Mouse (Mus musculus) spleen, adult 12 weeks (tissue): ENCODE measurements at regions not wholly inside any gene's neighbourhood (a gene's known extent, or its start where the extent isn't known, plus 50 kb on each side); places are given as distances from the start of the nearest gene placed in this dataset.

ENCODE experiments used
- DNase-seq: peaks from one replicate; pipeline ENCODE4 v3.0.0; 2022; ENCODE audit warnings: low spot score

DNA sequence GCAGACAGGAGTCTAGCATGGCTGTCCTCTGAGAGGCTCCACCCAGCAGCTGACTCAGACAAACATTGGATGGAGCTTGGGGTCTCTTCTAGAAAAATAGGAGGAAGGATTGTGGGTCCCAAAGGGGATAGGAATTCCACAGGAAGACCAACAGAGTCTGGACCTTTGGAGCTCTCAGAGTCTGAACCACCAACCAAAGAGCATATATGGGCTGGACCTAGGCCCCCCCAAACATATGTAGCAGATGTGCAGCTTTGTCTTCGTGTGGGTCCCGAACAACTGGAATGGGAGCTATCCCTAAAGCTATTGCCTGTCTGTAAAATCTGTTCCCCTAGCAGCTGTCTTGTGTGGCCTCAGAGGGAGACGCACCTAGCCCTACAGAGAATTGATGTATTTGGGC lies 50.1 kb upstream of the Cpm start:
- no peak for DNase-seq

DNA sequence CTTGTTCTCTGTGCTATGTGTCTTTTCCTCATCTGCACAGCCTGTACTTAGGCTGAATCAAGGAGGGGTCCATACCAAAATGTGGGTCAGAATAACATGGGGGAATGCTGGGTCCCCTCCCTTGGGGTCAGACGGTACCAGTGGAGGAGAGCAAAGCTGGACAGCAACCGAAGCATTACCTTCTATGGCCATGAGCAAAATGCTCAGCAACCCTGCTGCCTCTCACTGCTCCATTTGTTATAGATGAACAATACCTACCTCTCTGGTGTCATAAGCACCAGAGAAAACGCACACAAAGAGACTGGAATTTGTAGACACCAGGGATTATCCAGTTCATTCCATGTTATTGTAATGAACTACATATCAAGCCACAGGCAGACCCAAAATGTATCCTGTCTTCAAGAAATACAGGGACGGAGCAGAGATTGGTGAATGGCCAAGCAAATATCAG lies 50.6 kb upstream of the Cpm start:
- DNase-seq = no peak

DNA sequence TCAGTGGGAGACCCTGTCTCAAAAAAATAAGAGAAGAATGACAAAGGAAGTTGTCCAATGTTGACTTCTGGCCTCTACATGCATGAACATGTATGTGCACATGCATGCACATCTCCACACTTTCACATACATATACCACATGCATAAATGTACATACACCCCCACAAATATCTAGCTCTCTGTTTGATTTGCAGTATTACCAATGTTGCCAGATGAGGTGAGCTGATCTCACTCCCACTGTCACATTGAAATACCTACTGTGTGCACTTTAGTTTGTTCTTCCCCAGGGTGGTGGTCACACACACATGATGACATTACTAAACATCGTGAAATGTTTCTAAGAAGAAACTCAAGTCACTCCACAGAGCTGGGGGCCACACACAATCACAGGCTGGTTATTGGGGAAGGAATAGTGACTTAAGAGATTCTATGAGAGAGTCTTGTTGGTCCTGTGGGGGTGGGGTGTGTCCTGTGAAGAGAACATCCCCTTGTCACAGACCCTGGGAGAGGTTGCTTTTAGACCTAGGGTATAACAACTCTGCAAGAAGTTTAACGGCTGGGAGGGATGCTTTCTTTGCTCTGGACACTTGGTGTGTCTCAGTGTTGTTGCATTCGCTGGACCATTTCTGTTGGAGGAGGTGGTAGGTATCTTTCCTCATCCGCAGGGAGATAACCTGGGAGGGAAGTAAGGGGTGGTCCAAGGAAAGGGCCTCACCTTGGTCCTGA lies 51.2 kb upstream of the Cpm start:
- no peak for DNase-seq

DNA sequence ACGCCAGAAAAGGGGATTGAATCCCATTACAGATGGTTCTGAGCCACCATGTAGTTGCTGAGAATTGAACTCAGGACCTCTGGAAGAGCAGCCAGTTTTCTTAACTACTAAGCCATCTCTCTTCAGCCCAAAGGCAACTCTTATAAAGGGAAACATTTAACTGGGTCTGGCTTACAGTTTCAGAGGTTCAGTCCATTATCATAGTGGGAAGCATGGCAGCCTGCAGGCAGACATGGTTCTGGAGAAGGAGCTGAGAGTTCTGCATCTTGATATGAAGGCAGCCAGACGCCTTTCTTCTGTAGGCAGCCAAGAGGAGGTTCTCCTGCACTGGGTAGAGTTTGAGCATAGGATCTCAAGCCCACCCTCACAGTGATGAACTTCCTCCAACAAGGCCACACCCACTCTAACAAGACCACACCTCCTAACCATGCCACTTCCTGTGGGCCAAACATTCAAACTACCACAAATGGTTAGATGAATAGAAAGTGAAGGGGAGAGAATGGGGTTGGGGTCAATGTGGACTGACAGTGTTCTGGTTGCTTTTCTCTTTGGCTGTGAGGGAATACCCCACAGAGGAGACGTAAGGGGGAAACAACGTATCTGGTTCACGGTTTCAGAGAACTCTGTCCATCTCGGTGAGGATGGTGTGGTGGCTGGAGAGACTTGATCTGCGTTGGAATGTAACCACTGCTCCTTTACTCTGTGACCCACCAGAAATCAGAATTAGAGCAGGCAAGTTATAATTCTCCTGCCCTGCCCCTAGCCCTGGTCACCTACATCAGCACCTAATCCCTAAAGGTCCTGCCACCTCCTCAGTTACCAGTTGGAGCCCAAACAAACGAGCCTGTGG lies 52.2 kb upstream of the Cpm start:
- no peak for DNase-seq

DNA sequence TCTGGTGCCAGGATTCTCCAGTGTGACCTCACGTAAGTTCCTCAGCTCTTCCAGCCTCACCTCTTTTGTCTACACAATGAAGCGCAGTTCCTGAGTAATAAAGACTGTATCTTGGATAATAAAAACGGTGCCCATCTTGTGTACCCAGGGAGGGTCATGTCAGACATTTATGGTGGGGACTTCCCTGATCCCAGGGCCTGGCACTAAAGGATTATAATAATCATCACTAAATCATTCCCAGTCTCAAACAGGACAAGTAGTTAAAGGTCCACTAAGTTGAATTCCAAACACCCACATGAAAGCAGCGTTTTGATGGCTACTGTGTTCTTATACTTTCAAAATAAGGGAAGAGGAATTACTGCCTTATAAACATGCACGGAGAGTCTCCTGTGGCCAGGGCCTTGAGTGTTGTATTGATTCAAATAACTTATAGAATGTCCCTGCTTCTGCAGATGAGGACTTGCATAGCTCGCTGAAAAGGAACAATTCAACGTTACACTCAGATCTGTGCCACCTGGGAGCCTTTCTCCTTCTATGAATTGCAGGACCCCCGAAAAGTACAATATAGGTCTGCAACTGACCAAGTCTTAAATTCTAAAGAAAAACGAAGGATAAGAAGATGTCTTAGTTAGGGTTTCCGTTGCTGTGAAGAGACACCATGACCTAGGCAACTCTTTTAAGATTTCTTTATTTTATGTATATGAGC lies 53.0 kb upstream of the Cpm start:
- DNase-seq = no peak

DNA sequence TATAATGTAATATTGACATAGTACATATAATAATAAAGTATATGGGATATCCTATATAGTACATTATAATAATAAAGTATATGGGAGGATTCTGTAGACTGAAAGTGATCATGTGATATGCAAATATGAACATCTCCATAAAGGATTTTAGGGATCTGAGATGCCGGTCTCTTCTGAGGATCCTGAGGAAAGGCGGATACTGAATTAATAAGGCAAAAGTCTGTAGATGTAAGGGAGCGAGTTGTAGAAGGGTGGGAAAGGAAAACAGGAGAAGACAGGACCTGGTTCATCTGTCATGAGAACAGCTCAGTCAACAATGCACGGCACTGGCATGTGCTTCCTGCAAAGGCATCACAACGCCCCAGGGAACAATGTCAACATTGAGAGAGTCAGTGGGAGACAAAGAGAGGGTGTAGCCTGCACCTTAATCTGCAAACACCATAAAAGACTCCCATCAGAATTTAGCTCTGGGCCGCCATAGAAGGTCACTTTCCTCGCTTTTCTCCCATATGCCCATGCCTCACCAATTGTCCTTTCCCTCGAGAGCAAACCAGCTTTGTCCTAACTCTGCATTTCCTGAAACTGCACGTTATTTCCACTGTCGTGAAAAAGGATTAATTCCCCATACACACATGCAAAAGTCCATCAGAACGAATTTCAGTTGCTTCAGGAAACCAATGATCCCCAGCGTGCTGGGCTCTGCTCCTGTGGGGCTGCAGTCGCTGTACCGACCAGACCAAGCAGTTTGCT lies 53.7 kb upstream of the Cpm start:
- no peak for DNase-seq

DNA sequence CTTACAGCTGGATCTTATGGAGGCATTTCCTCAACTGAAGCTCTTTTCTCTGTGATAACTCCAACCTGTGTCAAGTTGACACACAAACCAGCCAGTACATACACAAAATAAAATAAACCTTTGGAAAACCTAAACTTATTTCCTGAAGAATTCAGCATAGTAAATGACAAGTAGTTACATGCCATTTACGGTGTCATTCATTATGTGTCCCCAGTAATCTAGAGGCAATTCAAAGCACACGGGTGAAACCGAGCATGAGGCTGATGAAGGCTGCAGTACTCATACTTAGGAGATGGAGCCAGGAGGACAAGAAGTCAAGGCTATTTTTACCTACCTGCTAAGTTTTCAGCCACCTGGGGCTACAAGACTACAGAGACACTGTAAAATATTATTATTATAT lies 54.4 kb upstream of the Cpm start:
- DNase-seq = no peak

DNA sequence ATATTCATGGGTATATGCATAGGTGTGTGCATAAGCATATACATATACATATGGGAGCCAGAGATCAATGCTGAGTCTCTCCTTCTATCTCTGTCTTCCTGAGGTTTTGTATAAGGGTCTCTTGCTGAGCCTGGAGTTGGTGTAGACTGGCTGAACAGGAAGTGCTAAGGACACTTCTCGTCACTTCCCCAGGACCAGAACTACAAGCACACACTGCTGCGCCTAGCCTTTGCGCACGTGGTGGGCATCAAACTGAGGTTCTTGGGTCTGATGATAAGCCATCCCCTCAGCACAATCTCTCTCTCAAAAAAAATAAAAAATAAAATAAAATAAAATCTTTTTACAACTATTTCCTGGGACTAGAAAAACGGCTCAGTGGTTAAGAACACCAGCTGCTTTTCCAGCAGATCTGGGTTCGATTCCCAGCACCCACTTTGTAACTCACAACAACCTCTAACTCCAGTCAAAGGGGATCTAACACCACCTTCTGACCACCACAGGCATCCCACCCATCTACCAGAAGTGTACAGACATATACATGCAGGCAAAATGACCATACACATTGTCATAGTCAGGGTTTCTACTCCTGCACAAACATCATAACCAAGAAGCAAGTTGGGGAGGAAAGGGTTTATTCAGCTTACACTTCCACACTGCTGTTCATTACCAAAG lies 55.1 kb upstream of the Cpm start:
- DNase-seq = no peak

DNA sequence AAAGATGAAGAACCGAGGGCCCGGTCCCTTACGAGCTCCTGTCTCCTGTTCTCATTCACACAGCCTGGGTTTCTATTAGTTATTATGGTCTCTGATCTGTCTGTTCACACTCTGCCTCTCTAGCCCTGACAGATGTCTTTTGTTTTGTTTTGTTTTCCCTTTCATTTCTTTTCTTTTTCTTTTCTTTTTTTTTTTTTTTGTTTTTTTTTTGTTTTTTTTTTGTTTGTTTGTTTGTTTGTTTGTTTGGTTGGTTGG lies 55.8 kb upstream of the Cpm start:
- no peak for DNase-seq

DNA sequence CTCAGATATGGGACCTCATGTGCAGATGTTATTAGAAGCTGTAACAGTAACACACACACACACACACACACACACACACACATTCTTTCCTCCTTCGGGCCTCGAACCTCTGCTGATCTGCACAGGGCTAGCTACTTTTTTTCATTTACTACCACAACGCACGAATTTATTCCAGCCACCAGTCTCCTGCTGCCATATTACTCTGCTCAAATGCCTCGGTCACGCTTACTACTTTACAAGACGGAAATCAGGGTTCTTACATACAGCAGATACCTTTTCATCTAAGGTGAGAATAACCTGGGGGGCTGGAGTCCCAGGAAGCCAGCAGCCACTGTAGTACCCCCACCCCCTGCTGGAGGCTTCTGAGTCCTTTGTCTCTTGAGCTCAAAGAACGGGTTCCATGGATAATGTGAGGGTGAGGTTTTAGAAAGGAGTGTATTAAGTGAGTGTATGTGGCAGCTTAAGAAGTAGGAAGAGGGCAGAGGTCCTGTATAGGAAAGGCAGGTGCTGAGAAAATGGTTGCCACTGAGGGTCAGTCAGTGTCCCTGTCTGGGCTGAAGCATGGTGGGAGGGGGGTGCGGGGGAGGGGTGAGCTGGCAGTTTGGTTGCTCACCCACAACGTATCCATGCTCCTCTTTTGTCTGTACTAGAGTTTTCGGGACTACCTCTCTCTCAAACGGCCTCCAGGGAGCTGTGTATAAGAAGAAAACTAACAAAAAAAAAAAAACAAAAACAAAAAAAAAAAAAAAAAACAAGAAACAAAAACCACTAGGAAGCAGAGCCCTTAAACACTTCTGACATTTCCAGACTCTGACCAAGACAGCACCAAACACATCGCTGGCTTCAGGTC lies 56.3 kb upstream of the Cpm start:
- DNase-seq = no peak

DNA sequence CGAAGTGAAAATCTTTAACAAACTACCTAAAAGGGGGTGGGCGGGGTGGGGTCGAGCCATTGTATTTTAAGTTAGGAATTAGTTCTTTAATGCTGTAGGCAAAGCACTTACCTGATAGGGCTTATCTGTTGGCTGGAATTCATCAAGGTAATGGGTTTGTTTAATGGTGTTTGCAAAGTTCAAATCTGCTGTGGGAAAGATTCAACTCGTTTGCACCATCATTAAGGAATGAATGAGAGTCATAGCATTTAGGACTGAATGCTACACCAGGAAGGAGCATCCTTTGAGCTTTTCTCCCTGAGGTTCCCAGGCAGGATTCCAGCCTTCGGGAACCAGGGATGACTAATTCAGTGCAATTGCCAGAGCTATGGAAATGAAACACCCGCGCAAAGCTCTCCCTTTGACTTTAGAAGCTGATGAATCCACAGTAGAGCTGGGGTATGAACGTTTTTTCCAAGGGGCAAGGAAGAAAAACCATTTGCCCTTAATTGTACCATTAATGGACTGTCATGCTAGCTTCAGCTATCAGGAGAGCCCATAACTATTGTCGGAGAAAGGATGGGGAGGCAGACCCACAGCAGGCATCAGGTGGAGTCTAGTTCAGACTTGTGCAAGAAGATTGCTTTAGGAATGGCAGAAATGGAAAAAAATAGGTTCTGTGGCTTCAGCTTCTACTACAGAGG lies 57.3 kb upstream of the Cpm start:
- no peak for DNase-seq

DNA sequence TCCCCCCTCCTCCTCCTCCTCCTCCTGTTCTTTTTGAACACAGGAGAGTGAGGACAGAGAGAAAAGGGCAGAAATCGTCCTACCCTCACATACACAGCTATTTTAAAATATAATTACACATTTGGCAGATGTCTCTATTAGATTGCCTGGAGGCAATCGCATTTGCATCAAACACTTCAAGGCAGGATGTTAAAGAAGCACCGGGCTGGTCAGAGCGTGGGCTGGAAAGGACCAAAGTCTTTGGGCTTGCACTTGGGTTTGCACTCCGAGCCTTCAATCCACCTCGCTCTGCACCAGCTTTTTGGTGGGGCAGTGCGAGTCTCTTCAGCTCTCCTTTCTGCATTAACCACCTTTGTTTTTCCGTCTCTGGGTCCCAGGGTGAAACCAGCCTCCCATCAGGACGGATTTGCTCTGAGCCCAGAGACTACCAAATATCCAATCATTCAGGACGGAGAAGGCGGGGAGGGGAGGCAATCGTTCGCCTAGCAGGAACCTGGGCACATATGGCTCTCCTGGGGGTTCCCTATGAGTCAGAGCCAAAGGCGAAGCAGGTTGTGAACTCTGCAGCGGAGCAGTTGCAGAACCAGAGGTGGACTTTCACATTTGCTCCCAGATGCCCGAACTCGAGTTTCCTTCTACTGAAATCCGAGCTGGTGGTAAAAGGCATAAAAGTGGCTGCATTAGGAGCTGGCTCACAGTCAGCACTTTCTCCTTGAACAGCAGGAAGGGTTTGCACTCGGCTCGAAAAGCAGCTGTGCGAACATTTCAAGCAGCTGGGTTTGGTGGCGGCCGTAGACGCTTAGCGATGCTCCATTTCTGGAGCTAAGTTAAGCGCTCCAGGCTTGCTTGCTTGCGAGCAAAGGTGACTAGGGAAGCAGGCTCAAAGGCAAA lies 58.1 kb upstream of the Cpm start:
- no peak for DNase-seq

DNA sequence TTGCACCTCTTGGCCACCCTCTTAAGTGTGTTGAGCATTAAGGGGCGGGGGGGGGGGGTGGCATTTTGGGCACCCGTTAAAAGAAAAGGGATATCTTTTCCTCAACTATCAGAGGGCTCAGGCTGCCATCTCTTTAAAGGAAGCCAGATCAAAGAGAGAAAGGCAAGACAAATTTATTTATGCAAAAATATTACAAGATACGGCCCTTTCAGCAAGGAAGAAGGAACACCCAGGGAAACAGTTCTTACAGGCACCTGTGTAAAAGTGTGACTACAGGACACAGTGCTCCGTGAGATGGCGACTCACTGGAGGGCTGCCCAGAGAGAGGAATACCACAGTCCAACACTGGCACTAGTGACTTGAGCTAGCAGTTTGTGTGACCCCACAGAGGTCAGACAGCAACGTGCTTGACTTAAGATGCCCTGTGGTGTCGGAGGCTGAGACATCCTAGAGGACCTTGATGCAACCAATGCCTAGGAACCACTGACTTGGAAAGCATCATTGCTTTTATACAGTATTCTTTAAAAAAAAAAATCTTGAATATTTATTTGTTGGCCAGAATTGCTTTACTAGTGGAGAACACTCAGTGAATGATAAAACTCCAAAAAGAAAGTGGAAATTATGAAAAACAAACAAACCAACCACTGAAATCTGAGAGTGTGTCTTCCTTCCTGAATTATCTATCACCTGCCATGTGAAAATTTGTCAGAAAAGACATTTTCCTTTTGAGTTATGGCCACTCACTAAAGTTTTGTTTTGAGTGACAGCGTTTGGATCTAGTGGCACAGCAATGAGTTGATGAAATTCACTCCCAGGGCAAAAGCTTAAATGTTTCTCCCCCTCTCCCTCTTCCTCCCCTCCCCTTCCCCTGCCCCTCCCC lies 59.0 kb upstream of the Cpm start:
- no peak for DNase-seq

DNA sequence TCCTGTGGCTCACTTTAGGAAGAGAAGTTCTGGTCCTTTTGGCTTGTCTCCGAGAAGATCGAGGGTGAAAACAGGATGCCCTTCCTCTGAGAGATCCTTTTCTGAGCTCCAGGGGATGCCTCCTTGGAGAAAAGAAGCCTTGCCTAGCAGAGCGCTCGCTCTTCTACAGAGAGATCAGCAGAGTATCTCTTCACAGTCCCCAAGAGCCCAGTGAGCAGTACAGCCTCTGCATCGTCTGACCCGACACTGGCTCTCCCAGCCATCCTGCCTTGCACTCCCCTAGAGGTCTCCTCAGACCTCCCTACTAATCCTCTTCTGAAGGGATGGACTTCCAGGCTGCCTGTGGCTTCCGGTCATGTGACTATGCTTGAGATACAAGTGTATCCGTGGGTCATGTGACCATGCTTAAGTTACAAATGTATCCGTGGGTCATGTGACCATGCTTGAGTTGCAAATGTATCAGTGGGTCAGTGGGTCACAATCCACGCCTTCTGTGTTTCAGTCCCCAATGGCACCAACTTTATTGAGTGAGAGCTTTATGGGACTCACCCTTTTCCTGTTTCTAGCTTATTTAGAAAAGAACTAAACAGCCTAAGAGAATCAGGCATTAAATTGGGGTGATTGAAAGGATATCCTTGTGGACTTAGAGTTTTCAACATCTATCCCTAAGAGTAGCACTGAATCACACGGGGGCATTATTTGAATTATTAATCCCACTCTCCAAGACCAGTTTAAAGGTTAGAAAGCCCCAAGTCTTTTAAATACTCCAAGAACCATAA lies 59.8 kb upstream of the Cpm start:
- DNase-seq = no peak

DNA sequence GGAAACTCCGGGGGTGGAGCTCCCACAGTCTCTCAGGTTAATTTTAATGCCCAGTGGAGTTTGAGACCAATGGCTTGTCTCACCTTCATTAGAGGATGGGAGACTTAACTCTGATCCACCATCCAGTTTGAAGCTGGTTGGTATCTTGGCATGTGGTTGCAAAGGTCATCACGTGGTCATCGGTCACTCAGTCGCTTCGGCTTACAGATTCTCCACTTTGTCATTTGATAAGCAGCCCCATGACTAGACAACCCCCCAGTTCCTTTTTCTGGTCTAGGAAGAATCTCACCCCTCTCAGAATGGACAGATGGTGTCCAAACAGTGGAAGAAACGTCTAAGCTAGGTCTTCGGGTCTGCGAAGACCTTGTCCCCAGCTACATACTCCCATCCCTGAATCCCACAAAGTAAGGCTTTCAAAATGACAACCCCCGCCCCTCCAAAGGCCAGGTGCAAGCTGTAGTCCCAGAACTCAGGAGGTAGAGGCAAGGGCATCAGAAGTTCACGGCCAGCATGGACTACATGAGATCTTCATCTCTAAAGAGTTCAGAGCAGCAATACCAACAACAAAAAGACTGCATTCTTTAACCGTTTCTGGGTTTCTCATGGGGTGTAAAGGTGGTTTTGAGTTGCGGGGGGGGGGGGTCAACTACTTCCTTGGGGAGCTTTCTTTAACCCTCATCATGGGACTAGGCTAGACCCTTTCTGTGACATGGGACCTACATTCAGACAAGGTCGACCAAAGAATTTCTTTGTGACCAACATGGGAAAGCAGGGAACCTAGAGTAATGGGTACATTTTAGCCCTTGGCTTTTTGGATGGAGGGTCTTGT lies 60.6 kb upstream of the Cpm start:
- no peak for DNase-seq

DNA sequence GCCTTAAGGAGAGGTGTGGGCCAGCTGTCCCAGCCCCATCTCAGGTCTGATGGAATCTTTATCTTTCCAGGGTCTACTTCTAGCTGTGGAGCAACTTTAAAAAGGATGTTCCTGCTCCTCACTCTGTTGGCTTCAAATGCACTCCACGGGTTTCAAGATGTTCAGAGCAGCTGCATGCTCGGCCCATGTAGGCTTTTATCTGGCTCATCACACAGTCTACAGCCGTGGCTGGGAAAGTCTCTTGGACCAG lies 61.2 kb upstream of the Cpm start:
- no peak for DNase-seq
